Mouse (Mus musculus) adrenal gland (tissue): Measurements from ENCODE around the gene Cst7.

ENCODE experiments used
- intact Hi-C: fragments of 180-260 bp; cut with DNase I; formaldehyde crosslinking; loops from one replicate; pipeline ENCODE4 v1.15.1; 2025

Cst7 gene

DNA sequence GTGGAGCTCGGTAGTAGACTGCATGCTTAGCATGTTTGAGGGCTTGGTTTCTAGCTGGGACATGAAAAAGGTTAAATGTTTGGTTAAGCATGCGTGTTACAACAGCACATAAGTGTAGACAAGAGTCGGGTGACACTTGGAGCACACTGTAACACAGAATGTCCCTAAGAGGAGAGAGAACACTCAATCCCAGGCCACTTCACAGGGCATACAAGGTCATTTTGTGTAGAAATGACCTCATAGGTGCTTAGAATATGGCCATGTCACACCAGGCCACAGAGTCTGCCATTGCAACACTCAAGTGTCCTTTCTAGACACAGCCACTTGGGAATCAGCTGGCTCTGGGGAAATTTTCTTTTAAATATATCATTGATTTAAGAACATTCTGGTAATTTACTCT is 53.7 kb downstream of the Cst7 start:
- intact Hi-C loops, result no loop called here

DNA sequence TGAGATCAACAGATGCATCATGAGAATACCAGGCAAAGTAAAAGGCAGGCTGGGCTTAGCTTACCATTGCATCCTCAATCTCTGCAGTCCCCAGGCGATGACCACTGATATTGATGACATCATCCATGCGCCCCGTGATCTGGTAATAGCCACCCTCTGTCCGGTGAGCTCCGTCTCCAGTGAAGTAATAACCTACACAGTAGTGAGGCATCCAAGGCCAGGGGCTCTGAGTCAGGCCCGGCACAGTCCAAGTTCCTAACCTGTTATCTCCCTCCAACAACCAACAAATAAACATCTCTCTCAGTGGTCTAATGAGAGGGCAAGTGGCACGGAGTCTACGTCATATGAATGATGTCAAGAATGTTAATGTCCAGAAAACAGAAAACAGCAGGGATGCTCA is 54.7 kb downstream of the Cst7 start:
- intact Hi-C loops, result no loop called here

DNA sequence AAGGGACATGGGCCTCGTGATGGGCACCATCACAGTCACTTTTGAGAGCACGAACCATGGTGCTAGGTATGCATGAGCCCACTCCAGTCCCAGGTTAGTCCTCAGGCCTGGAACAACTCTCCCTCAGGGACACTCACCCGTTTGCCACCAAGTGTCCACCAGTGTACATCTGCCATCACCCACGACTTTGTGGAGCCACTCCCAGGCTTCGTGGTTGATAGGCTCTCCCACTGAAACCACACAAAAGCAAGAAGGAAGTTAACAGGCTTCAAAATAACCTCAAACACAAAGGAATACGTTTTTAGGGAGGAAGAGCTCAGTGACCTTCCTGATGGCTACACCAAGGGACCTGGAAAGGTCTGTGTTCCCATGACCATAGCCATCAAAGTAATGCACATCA is 56.9 kb downstream of the Cst7 start:
- intact Hi-C loops, result no loop called here
